Mouse (Mus musculus) spleen, postnatal 4 days (tissue): ENCODE measurements around the gene Vmn1r200.
"Not testable (repeated sequence)": the region's sequence is repeated elsewhere in the genome, so short reads cannot be mapped to it uniquely, and the experiment has no call there.

ENCODE experiments used
- DNase-seq, 2 experiments: peaks; one replicate each; pipeline ENCODE4 v3.0.0; 2022; ENCODE audit warnings: low spot score in 2 of 2

Gene Vmn1r200

DNA sequence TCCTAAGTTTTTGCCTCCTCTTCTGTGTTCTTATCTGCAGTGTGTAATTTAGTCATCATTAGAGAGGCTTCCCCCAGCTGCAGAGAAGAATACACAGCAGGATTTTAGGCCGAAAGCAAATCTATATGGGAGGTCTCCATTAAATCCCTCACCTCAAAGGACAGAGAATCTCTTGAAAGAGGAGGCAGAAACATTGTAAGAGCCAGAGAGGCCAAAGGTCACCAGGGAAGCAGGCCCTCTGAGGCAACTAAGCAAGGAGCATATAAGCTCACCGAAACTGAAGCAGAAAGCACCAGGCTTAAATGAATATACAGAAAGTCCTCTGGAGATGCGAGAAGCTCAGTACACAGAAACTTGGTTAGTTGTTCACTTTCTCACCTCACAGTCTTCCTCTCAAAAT, at the start of gene Vmn1r200:
TSS of gene Vmn1r200 (plus strand) at position 301 of the 400 bp plus-strand sequence.
- no peak for DNase-seq

DNA sequence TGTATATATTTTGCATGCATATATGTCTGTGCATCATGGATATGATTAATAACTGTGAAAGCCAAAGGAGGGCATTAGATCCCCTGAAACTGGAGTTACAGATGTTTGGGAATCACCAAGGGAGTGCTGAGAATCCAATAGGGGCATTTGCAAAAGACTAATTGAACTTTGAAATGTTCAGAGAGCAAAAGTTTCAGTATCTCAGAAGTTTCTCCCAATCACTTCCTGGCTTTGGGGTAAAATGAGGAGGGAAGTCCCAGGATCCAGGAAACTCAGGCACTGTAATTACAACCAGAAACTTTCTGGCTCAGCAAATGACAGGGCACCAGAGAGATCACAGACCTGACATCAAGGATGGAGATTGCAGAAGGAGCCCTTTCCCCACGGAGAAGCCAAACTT, 40.1 kb upstream of the Vmn1r200 start, which contains the start of gene Vmn1r198:
TSS of gene Vmn1r198 (plus strand) at position 301 of the 400 bp plus-strand sequence.
- DNase-seq: no peak

GRCm38 (mm10) chr13:22350813-22351212, 39.4 kb upstream of the Vmn1r200 start:
- no peak for DNase-seq

GRCm38 (mm10) chr13:22379518-22379917, 10.7 kb upstream of the Vmn1r200 start, which contains the start of gene Vmn1r199:
Vmn1r199 (plus strand) TSS chr13:22379818.
- DNase-seq: no peak

GRCm38 (mm10) chr13:22381128-22381527, 9.0 kb upstream of the Vmn1r200 start:
- not testable (repeated sequence) for DNase-seq

- DNase-seq: no peak
Observed at GRCm38 (mm10) chr13:22383401-22383800, 6.8 kb upstream of the Vmn1r200 start.

- DNase-seq: no peak
Observed at GRCm38 (mm10) chr13:22387050-22387449, 3.1 kb upstream of the Vmn1r200 start.

- no peak for DNase-seq
Observed at GRCm38 (mm10) chr13:22402978-22403377, 12.8 kb downstream of the Vmn1r200 start.
